Mouse (Mus musculus) leukemia stem cell, adult 10-12 weeks (primary cell): ENCODE data around the gene Dsel. TPM values are rescaled to one million over a fixed set of nuclear protein-coding genes. Genes with fewer than 3 reads are reported as not detected.

Experiments used
- polyA plus RNA-seq: library from polyadenylated mRNA; stranded (reverse); fragments of >175 nt; gene quantifications from 2 replicates; pipeline ENCODE4 v1.2.3, GENCODE M21; 2012; ENCODE audit warnings: low replicate concordance

Dsel gene
- polyA plus RNA-seq = 1.4 and 3.0 TPM in 2 replicates

DNA sequence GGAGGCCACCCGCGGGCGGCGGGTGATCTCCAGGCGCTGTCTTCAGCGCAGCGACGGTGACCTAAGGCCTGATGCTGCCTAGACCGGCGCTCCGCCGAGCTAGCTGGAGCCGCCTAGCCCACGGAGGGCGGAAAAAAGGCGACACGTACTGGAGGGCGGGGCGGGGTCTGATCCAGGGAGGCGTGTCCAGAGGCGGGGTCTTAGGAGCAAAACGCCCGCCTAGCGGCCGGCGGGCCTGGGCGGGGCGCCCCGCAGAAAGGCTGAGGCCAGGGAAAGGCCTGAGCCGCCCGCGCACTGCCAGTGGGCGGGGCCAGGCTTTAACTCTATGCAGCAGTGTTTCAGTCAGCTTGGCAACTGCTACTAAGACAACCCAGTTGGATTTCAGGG is at the start of gene Dsel:
Dsel (minus strand) TSS at position 140 of the 387 bp plus-strand sequence.

